Mouse (Mus musculus) liver (tissue): ENCODE measurements around the gene Tmem163.

ENCODE experiments used
- DNase-seq: peaks from one replicate; pipeline ENCODE4 v3.0.0-alpha.2; 2020; ENCODE audit warnings: mixed read lengths

Tmem163 gene

GRCm38 (mm10) chr1:127679498-127680133 lies at the start of gene Tmem163:
Gene Tmem163 (minus strand): TSS chr1:127679548.
- DNase-seq, result peak; percentile 29

DNA sequence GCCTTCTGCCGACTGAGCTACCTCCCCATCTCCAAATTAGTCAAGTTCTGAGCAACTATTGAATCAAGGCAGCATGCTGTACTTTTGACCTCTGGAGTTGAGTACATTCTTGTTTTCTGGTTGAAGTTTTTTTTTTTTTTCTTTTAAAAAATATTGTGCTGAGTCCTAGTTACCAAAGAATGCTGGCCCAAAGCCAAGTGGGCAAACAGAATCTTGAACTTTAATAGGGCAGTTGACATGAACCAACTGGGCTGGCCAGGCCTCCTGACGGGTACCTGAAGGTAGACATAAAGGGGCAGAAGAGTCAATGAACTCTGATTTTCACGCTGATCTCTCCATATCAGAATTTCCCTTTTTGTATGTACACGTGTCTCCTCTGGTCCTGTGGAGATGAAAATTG lies 49.7 kb upstream of the Tmem163 start, which contains the start of gene Acmsd:
Gene Acmsd, plus strand, starts transcription at position 318 of the 400 bp plus-strand sequence.
- DNase-seq, result no peak

DNA sequence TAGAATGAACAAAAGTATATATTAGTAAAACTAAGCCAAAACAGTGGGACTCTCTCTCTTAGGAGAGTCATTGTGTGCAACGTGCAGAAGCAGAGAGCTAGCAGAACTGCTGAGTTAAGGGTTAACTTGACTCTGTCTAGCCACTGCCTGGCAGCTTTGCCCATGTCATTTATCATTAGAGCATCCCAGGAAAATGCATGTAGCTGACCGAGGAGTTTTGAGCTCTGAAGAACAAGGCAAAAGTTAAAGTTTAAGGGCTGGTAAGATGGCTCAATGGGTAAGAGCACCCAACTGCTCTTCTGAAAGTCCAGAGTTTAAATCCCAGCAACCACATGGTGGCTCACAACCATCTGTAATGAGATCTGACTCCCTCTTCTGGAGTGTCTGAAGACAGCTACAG lies 44.2 kb upstream of the Tmem163 start:
- no peak for DNase-seq

DNA sequence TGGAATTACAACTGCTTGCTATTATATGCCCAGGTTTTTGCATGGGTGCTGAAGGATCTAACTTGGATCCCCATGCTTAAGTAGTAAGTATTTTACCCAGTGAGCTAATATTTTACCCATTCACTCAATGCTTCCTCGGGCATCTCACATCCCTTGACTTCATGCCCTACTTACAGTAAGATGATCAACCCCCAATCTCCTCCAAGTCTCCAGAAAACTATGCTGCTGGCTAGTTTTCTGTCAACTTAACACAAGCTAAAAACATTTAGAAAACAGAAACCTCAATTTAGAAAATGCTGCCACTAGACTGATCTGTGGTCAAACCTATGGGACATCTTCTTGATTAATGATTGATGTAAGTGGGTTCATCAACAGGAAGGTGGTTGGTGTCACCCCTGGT lies 38.9 kb upstream of the Tmem163 start:
- no peak for DNase-seq

GRCm38 (mm10) chr1:127716441-127716840 lies 37.1 kb upstream of the Tmem163 start:
- no peak for DNase-seq

DNA sequence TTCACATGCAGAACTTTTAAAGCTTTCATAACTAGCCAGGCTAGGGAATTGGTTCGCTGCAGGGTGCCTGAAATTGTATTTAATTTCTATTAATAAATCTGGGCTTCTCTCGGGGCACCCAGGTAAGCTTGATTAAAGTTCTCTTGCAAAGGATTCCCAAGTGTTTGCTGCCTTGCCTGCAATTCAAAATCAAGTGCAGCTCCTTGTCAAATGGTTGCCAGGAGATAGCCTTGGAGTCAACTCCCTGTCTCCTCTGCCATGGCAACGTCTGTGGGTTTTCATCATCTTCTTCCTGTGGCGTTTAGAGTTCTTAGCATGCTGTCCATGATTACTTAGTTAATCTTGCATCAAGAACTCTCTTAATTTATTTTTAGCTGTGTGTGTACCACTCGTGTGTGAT lies 26.9 kb upstream of the Tmem163 start:
- no peak for DNase-seq

- no peak for DNase-seq
These were observed 22.8 kb upstream of the Tmem163 start for GRCm38 (mm10) chr1:127702187-127702586.

- no peak for DNase-seq
These were observed 17.2 kb upstream of the Tmem163 start for GRCm38 (mm10) chr1:127696533-127696932.

GRCm38 (mm10) chr1:127677661-127678580 lies 1.4 kb downstream of the Tmem163 start:
- DNase-seq, result peak; percentile 14

DNA sequence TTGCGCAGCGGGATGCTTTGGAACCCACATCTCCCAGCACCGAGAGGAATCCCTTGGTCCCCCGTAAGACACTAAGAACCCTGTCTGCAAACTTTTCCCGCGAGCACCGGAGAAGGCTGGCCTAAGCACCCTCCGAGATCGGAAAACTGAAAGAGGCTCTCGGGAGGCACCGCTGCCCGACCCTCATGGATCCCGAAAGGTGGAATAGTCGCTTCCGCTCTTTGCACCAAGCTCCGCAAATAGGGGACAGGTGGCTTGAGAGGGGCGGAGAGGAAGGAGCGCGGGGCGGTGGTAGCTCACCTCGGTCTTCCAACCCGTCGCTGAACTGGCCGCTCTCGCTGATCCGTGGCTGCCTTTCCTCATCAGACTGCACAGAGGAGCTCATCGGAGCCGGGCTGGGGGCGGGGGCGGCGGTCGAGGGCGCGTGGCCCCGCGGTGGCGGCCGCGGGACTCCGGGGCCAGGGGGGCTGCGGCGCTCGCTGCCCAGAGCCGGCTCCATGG lies 2.2 kb downstream of the Tmem163 start:
- peak; percentile 9 for DNase-seq

- no peak for DNase-seq
These were observed 2.7 kb downstream of the Tmem163 start for GRCm38 (mm10) chr1:127676516-127677099.

DNA sequence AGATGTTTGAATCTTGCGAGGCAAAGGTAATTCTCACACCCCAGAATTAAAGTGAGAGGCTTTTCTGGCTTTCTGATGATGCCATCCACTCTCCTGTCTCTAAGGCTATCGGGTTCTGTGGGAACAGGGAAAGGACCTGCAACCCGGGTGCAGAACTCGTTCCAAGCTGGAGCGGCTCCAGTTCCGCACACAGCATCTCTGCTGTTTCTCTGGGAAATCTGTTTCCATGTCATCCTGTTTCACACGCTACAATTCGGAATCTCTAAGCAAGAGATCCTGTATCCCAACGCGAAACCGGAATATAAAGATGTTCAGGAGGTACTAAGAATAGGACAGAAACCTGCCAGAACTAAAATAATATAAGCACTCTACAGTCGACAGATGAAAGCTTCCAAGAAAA lies 3.2 kb downstream of the Tmem163 start:
- DNase-seq, result no peak

- DNase-seq, result no peak
These were observed 4.1 kb downstream of the Tmem163 start for GRCm38 (mm10) chr1:127675253-127675652.

- no peak for DNase-seq
These were observed 5.9 kb downstream of the Tmem163 start for GRCm38 (mm10) chr1:127673221-127674050.

DNA sequence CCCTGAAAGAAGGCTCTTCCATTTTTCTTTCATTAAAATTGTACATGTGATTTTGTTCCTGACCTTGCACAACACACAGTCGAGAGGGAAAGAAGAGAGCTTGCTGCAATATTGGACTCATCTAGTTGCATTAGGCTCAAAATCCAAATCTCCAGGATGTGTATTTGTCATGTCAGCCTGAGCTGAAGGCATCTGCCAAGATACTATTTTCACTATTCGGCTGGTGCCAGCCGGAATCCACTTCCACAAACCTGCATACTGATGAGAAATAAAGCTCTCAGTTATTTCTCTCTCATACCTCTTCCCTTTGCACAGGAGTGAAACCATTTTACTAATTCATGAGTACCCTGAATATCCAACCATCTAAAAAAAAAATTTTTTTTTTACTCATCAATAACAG lies 11.2 kb downstream of the Tmem163 start:
- DNase-seq, result no peak

- DNase-seq, result no peak
These were observed 12.1 kb downstream of the Tmem163 start for GRCm38 (mm10) chr1:127667110-127667860.

DNA sequence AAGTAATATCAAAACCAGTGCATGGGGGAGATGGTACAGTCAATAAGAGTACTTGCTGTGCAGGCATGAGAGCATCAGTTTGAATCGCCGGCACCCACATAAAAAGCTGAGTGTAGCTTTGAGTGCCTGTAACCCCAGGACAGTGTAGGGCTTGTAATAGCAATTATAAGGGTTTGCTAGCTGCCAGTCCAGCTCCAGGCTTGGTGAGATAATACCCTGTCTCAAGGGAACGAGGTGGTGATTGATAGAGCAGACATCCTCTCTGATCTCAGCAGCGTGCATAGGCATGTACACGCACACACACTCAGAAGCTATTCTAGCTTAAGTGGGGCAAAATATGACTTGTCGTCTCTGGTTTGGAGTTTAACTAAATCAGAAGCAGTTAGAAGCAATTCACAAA lies 13.1 kb downstream of the Tmem163 start:
- DNase-seq, result no peak

DNA sequence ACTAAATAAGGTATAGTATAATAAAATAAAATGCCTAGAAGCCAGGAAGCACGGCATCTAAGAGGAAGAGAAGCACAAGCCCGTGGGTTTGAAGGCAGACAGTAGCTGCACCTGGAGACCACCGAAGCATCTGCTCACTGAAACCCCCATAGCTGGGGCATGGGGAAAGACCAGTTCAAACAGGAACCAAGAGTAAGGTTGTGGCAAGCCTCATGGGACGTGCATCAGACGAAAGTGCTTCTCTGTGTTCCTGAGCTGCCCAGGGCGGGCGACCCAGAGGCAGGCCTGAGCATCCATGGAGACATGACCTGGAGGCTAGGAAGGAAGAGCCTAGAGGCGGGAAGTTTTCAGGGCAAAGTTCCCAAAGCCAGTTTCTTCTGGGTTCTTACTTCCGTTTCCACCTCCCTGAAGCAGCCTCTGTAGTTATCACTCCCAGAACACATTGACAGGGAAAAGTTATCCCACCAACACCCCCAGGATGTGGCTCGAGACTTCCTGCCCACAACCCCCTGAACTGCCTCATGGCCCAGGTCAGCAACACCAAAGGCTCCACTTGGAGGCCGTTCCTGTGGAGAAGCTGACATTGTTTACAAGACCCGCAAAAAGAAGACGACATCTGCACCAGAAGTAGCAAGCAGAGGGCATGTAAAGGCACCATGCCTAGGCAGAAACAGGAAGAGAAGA lies 16.8 kb downstream of the Tmem163 start:
- peak; percentile 13 for DNase-seq

DNA sequence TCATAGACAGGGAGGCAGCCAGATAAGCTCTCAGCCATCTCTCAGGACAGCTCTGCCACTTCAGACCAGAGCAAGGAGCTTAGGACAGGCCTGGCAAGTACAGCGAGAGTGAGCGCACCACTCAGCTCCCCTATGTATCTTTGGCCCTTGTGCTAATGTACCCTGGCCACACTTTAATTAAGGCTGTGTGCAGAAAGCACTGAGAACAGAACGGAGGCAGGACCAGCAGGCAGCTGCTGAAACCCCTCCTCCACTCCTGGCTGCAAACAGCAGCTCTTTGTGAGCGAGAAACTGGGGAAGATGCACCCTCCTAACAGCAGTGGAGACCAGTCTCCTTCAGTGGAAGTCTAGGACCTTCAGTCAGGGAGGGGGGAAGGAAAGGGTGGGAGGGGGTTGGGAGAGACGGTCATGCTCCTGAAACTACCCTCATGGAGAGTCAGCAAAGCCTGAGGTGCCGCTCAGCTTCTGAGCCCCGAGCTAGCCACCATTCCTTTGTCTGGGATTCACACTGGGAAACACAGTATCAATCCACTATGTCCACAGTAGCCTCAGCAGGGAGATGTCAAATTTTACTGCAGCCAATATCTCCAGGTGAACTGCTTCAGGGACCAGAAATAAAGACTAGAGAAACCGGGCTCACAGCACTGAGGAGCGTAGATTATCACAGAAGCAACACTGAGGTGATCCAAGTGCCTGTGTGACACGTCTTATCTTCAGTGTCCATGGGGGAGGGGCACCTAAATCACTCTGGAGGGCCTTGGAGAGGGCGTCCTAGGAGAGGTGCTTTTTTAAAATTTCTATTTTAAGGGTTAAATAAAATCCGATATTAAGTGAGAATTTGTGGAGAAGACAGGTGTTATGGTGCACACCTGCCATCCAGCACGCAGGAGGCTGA lies 18.0 kb downstream of the Tmem163 start:
- peak; percentile 30 for DNase-seq

GRCm38 (mm10) chr1:127651564-127651963 lies 27.8 kb downstream of the Tmem163 start:
- no peak for DNase-seq
